Mouse (Mus musculus): Measurements from ENCODE around the gene Nrp1. TPM values are rescaled to one million over a fixed set of nuclear protein-coding genes. Genes with fewer than 3 reads are reported as not detected.

Nrp1 gene
- polyA plus RNA-seq, 1 experiment from 2014 or later: 49.3 TPM

DNA sequence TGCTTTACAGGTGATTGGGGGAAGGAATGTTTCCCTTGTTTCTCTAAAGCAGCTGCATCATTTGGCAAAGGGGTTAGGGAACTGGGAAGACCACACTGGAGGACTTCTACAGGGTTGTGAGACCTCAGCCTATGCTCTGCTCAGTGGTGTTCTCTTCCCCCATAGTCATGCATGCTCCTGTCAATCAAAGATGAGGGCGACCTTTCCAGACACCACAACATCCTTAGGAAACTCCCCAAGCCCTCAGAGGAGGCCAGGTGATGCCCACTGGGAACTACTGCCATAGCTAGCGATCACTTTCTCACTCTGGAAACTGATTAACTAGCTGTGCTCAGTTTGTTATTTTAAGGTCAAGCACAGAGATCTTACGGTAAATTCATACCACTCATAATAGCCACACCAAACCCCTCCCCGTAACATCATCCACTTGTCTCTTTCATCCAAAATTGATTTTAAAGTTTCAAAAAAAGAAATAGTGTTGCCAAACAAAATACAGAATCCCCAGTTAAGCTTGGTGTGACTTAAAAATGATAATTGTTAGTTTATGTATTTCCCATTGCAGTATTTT lies 105.7 kb downstream of the Nrp1 start:
- no peak for DNase-seq (ENCODE audit: low spot score)

DNA sequence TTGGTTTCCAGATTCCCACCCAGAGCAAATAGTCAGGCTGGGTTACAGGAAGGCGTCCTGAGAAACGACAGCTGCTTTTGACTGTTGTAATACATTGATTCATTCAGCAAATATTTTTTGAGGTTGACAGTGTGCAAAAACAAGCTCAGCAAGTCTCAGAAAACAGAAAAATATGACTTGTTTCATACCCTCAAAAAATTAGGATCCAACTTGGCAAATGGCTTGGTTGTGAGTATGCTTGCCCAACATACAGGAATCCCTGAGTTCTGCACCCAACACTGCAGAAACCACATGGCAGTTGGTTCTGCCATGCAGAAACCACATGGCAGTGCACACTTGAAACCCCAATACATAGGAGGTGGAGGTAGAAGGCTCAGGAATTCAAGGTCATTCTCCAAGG lies 107.1 kb downstream of the Nrp1 start:
- no peak for DNase-seq (ENCODE audit: low spot score)

DNA sequence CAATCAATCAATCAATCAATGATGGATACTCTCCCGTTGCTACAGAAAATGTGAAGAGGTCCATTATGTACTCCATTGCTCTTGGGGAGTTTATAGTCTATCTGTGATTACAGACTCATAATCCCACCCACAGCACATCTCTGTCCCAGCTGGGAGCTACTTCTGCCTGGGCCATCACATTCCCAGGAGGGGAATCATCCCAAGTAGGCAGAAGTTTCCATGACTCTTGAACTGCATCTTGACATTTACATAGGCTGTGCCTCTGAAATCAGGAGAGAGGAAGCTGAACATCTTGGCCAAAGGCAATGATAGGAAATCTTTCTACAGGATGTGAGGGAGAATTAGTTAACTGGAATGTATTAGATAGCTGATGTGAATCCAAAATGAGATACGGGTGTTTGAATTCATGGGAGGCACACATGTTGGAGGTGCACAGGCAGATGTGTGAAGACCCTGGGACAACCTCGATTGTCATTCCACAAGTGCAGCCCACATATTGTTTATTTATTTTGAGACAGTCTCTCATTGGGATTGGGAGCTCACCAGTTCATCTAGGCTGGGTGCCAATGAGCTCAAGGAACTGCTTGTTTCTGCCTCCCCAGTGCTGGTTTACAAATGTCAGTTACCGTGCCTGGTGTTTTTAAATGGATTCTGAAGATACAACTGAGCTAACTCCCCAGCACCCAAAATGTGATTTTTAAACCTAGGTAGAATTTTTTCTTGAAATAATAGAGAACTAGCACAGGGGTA lies 108.5 kb downstream of the Nrp1 start:
- no peak for DNase-seq (ENCODE audit: low spot score)

DNA sequence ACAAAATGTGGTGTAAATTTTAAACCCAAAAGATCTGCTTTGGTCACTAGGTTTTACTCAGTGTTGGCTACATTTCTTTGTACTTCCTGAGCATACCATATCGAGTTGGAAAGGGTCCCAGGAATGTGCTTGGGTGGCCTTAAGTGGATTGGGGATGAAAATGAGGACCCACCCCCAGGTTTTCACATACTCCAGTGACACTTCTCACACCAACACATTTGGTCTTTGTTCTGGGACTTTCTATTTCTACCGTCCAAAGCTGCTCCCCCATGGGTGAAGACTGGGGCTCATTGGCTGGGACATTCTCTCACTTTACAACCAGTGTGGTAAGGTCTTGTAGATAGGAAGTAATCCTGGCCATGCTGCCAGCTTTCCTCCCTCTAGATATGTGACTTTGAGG lies 111.7 kb downstream of the Nrp1 start:
- no peak for DNase-seq (ENCODE audit: low spot score)

DNA sequence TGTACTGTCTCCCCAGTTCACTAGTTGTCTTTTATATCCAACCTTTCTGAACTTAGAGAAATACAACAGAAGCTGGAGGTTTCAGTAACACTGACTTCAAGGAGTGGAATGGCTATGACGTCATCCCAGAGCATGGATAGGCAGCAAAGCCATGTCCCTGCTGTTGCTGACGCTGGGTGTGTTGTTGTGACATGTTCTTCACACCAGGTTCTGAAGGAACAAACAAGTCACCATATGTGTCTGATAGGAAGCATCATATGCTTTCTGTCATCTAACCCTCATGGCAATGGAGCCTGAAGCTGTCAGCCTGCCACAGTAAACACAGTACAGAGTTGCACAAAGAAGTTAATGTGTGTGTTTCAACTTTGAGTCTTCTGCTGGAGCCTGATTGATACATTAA lies 112.8 kb downstream of the Nrp1 start:
- DNase-seq (ENCODE audit: low spot score): no peak

DNA sequence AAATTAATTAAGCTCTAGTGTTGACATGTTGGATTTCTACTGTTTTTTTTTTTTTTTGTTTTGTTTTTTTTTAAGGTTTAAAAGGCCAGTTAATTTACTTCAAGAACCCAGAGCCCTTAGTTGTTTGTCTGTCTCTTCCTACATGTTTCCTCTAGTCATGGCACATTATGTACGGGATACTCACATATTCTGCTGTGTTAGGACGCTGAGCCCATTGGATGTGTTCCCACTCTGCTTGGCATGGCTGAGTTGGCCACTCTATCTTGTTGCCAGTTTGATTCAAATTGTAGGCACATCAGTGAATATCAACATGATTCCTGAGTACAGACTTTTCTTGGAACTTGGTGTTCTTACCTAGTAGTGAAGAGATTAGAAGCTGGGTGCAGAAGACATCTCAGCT lies 114.5 kb downstream of the Nrp1 start:
- no peak for DNase-seq (ENCODE audit: low spot score)

DNA sequence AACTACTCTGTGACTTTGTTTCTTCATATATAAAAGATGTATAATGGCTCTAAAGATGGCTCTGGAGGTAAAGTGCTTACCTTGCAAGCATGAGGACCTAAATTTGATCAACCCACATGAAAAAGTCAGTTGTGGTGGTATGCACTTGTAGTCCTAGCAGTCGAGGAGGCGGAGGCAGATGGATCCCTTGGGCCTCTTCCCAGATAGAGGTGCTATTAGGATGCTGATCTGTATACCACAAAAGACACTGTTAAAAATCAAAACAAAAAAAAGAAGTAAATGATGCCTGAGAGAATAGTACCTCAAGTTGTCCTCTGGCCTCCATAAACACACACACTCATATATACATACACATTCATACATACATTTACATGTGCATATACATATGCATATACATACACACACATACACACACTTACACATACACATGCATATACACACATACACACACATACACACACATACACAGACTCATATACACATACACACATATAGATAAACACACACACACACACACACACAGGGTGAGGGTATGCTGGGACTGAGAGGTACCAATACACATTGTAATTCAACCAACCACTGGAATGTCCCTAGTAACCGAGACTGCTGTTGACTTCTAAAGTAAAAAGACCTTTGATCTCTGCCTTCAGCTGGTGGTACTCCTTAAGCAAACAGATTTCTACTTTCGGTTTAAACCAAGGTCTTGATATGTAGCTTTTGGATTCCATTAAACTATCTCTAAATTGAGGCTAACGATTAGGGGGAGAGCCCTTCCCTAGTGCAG lies 115.2 kb downstream of the Nrp1 start:
- peak; percentile 71 for DNase-seq (ENCODE audit: low spot score)

DNA sequence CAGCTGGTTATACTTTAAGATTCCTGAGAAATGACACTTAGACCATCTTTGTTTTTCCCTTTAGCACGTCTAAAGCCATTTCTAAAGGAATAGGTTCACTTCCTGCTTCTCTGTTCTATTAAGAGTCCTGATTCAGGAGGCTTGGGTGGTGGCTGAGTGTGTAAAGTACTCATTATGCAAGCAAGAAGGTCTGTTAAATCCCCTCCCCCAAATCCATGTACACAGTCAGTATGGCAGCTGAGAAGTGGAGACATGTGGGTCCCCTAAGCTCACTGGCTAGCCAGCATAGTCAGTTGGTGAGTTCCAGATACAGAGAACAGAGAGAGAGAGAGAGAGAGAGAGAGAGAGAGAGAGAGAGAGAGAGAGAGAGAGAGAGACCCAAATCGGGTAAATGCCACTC lies 116.2 kb downstream of the Nrp1 start:
- no peak for DNase-seq (ENCODE audit: low spot score)

DNA sequence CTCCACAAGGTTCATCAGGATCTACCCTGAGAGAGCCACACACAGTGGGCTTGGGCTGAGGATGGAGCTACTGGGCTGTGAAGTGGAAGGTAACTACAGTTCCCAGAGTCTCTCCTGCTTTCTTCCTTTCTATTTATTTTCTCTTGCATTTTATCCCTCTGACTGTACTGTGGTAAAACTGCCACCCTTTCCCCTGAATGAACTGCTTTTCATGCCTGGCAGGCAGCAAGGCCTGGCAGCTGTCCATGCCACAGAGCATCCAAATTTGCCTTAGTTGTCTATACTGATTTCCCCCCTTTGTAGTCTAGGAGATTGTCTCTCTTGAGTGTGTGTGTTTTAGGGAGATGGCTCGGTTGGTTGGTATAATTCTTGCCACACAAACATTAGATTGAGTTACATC lies 117.8 kb downstream of the Nrp1 start:
- no peak for DNase-seq (ENCODE audit: low spot score)

DNA sequence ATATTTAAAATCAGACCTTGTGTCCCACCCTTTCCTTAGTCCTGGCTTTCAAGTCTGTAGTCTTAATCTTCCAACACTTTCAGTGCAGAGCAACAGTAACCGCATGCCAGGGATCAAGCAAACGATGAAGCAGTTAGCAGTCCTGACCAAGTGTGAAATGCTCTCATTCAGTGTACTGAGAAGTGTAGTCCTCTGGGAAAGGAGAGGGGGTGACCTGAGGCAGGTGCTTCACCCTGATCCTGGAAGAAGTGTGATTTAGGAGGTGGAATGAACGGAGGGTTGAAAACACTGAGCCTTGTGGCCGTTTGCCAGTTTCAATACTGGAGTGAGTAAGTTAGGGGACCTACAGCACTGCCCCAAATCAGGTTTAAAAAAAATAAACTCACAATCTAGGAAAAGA lies 119.6 kb downstream of the Nrp1 start:
- no peak for DNase-seq (ENCODE audit: low spot score)

DNA sequence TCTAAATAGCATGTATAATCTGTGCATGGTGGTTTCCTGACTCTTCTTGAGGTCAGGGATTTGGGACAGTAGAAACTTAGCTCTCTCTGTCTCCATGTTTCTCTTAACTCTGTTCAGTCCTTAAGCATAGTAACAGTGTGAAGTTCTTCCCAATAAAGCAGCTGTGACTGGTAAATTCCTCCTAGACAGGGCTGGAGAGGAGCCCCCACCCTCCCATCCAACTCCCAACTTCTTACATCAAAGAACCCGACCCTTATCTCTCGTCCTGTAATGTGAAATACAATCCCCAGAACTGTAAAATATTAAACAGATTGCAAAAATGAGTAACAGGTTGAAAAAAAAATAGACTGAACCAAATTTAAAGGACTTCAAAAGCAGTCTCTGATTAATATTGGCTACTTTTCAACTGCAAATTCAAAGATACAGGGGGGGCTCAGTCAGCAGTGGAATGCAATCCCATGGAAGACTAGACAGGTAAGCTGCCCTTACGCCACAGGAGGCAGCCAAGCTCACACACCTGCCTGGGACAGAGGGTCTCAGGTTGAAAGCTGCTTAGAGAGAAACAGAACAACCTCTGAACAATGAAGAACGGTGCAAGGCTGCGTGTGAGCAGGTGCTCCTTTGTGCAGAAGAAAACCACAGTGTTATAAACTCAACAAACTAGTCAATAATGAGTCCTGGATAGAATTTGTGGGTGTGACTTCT lies 121.1 kb downstream of the Nrp1 start:
- DNase-seq (ENCODE audit: low spot score): peak; percentile 35

DNA sequence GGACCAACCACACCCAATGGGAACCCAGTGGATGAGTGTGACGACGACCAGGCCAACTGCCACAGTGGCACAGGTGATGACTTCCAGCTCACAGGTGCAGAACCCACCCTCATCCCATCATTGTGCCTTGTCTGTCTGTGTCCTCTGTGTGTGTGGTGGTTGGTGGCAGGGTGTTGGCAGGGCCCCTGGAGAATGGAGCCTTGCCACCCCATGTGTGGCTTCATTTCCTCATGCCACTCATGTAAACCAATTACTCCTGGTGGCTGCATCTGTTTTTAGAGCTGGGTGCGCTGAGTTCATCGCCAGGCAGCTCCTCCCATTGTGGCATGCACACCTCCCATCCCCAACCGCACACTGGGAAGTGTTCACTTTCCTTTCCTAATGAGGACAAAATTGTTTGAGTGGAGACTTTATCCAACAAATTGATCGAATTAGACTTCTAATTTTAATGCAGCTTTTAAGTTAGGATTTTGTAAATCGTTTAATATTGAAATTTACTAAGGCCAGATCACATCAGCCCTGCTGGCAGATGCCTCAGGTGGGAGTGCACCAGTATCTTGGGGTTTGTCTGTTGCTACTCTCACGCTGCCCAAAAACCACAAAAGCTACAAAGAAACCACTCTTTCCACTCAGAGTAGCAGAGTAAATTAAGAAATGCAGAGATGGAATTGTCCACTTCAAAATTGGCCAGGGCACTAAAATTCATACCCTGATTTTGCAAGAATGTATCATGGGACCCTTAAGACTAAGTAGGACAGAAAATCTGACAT lies 122.7 kb downstream of the Nrp1 start:
- peak; percentile 82 for DNase-seq (ENCODE audit: low spot score)

DNA sequence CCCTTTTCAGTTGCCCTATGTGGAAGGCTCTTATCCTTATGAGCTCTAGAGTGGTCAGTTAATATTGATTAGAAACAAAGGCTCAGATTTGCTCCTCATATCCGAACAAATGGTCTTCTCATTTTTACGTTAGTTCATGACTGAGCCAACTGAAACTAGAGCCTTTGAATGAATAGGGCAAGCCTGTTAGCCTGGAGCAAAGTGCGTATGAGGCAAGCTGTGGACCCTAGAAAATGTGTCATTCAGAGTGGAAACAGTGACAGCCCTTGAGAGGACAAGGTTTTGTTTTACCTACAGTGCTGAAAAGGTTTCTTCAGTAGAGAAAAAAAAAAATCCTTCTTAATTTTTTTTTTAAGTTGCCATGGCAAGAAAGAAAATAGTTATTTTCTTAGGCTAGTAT lies 124.9 kb downstream of the Nrp1 start:
- no peak for DNase-seq (ENCODE audit: low spot score)

DNA sequence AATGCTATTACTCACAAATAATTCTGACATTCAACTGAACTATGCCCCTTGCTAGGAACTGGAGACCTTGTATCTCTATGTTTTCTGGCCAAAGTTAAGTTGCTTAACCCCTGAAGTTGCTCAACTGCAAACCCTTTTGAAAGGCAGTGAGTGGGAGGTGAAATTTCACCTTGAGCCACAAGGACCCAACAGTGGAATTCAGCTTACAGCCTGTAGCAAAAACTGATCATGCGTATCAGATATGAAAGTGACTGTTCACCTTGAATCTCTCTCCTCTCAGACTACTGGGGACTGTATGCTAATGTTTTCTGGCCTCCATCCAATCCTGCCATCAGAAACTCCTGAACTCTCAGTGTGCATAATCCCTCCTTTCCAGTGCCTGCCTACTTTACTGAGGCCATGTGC lies 126.3 kb downstream of the Nrp1 start:
- DNase-seq (ENCODE audit: low spot score): no peak

DNA sequence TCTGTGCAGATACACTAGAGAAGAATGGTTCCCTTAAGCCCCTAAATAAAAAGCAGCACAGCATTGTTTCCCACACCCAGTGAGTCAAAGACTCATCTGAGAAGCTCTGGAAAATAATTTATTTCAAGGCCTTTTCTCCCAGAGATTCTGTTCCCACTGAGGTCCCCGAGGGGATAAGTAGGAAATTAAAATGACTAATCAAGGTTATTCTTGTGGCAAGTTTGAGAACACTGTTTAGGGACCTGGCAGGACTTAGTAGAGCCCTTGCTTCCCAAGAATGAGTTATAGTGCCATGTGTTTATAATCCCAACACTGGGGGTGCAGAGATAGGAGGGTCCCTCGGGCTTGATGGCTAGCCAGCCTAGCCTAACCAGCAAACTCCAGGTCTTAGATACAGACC lies 127.6 kb downstream of the Nrp1 start:
- DNase-seq (ENCODE audit: low spot score): no peak

DNA sequence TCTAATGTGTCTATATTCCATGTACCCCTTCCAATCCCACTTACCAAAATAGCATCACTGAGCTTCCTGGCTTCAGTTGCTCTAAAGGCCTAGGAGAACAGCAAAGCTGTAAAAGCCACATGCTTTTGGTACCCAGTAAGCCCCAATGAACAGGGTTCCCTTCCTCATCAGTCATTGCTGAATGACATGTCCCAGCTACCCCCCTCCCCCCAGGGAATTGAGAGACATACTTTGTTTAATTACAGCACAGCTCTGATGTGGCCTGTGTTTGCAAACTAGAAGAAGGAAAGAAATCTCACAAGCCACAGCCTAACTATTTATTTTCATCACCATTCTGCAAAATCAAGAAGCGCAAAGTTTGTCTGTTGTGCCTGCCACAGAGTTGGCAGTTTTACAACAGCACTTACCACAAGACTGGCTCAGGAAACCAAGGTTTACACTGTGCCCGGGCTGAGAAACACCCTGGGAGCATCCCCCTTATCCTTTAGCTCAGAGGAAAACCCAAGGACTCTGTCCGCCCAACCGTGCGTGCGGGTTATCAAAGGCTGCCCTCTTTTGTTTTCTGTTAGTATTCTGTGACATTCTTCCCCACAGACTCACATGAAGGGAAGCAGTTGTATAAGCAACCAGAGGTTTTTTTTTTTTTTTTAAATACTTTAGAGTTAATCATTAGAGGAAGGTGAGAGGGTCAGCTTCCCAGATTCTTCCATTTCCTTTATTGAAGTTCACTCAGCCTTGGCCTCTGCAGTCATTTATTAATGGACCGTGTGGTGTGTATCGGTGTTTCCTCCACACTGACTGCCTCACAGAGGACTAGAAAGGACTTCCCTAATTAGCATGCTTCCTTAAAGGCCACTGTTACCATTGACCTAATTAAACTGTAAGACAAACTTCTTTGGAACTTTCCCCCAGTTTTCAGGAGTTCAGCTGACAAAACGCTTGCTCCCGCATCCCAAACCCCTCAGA lies 129.8 kb downstream of the Nrp1 start:
- DNase-seq (ENCODE audit: low spot score): peak; percentile 27

DNA sequence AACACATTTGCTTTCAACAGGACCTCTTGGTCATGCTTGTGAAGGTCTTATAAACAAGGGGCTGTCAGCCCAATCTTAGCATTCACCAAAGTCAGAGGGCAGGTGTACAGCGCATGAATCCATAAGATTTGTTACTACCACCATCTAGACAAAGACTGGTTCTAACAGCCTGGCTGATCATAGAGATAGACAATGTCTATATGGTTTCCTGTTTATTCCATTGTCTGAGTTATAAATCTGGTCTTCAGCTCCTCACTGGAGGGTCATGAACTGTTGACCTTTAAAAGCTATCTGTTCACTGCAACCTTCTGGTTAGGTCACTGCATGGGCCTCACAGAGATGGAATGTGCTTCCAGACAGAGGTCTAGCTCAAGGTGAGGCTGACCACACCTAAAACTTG lies 130.9 kb downstream of the Nrp1 start:
- DNase-seq (ENCODE audit: low spot score): no peak

DNA sequence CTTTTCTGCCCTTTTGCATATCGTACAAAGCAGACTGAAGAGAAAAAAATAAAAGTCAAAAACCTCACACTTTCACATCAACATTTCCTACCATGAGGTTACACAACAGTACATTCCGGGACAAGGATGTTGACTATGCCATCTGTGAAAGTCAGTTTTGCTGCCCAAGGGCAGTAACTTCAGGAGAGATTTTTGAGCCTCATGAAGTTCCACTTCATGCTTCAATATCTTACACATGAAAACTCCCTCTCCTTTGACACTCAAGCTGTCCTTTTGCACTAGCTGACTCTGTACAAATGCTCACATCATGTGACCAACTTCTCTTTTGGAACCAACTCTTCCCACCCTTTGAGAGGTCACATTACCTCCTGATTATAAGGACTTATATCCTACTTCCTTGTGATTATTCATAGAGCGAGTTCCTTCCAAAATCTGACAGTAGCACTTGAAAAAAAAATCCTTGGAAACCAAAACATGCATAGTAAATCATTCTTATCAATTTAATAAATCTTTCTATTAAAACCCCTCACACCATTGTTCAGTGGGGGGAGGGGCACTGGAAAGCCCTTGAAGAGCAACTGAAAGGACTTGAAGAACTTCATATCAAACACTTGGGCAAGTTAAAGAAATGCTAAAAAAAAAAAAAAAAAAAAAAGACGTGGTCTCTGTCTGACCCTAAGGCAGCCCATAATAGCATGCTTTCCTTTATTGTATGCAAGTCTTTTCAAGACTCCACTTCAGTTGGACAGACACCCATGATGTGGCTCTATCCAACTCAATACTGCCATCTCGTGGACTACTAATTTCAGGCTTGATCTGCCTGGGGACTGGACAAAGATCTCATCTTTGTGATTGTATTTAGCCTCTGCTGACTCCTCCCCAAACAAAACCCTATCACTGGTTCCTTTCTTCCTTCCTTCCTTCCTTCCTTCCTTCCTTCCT lies 133.0 kb downstream of the Nrp1 start:
- peak; percentile 82 for DNase-seq (ENCODE audit: low spot score)

DNA sequence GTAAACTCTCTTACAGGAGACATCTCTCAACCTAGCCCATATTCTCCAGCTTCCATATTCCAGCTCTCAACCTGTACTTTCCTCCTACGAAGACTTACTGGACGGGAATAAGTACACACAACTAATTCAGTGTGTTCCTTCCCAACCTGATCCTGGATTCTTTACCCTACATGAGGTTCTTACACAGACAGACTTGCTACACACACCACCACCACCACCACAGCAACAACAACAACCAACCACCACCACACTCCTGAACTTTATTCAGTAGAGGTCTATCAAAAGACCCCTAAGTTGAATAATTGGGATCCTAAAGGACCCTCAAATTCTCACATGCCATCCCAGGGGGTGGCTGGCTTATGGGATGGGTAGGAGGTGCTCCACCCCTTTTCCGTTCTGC lies 135.4 kb downstream of the Nrp1 start:
- no peak for DNase-seq (ENCODE audit: low spot score)
